Mouse (Mus musculus) megakaryocyte, adult 5-6 weeks (primary cell): ENCODE results near the gene Hrh1. TPM values are rescaled to one million over a fixed set of nuclear protein-coding genes. Genes with fewer than 3 reads are reported as not detected.
"Not testable (repeated sequence)": the region's sequence is repeated elsewhere in the genome, so short reads cannot be mapped to it uniquely, and the experiment has no call there.

Source experiments
- ATAC-seq: 2 replicates; pipeline ENCODE4 v1.8.0; 2016; ENCODE audit warnings: mild to moderate bottlenecking, inconsistent platforms; ENCODE audit not compliant: poor library complexity, severe bottlenecking
- total RNA-seq, 2 experiments: library from RNA; stranded (forward) in 1 of 2; stranded (reverse) in 1 of 2; fragments of 153-499, 151-499 nt in 1 of 2; fragments of 221-1000, 200-1000 nt in 1 of 2; gene quantifications; 2 replicates each; pipeline versions ENCODE4 v1.2.3 to v1.2.4; 2015 to 2017

The Hrh1 gene
- total RNA-seq, 2 experiments from 2014 or later: 0.78 to 1.1 TPM

DNA sequence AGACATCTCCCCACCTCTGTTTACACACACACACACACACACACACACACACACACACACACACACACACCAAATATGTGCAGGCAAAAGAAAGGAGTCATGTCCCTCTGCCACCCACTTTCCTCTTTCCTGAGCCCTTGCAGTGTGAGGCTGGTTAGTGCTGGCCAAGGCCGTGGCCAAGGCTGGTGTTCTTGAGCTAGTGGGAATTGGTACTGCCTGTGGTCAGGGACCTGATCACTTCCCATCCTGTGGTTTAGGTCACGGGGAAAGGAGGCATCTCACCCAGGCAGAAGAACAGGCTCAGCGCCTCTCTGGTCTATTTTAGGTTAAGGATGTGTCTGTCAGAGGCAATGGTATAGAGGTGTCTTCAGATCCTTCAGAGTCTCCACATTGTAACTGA, 59.6 kb downstream of the Hrh1 start:
- peak; percentile 45 for ATAC-seq

DNA sequence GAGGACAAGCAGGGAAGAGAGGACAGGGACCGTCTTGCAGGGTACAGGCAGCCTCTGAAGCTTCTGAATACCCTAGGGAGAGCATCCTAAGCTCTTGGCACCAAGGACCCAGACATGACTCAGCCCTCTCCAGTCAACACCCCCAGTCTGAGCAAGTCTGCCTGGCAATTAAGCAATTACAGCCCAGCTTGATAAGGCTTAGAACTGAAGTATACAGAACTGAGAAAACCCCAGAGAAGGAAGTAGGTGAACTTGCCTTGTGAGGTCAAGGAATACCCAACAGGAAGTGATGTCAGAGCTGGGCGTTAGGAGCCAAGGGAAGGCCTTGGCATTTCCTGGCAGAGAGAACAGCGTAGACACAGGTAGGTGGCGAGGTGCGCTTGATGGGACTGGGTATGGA, 60.5 kb downstream of the Hrh1 start:
- peak; percentile 85 for ATAC-seq

DNA sequence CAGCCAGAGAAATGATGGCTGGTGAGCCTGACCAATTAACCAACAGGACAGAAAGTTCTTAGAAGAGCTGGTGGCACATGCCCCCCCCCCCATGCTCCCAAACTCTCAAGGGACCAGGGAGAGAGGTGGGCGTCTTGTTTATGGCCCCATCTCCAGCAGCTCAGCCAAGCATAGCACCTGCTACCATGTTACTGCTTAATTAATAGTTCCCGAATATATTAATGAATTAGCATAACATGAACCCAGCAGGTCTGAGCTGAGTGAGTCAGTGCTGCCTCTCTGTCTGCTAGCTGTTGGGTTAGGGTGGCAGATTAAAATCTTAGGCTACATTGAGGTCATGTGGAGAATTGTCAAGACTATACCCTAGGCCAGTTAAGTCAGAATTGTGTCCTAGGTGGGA, 62.2 kb downstream of the Hrh1 start:
- no peak for ATAC-seq

GRCm38 (mm10) chr6:114461536-114461935, 63.8 kb downstream of the Hrh1 start:
- no peak for ATAC-seq

DNA sequence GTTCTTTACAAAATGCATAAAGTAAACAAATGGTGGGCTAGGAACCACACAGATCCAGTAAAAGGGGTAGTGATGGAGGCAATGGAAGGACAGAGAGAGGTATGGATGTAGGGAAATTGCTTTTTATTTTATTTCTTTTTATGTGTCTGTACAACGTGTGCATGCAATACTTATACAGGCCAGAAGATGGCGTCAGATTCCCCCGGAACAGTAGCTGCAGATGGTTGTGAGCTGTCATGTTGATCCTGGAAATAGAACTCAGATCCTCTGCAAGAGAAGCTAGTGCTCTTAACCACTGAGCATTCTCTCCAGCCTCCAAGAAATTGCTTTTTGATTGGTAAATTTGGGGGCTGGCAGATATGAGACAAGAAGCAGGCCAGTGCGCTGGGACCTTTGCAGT, 65.0 kb downstream of the Hrh1 start:
- ATAC-seq: no peak

GRCm38 (mm10) chr6:114473541-114473940, 75.8 kb downstream of the Hrh1 start:
- no peak for ATAC-seq

- no peak for ATAC-seq
These were observed 76.3 kb downstream of the Hrh1 start for GRCm38 (mm10) chr6:114474059-114474458.

DNA sequence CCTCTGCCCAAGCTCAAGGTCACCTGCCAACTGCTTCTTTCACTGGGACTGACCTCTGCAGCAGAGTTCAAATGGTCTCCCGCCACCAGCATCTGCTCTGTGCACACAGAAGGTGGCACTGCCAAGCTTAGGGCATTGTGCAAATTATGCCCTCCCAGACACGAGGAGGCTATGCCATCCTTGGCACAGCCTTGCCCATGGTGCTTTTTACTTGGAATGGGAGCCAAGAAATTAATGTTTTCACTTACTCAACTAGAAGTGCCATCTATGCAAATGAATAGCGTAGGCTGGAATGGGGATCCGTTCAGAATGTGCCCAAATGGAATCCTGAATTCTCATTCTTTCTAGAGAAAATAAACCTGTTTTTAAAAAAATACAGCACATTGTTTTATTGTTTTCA, 77.2 kb downstream of the Hrh1 start:
- no peak for ATAC-seq

DNA sequence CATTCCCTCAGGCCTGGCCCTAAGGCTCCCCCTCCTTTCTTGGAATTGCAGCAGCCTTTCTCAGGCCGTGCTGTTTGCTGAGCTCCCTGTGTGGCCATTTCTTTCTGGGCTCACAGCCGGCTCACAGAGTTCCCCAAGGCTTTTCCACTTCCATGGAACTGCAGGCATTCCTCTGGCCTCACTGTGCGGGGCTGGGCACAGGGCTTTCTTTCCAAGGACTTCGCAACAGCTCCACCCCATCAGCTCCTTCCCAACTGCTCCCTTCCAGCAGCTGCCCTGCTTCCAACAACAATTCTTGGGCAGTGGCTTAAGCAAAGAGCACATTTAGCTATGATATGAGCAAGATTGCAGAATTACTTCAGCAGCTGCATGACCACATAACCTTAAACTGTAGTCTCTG, 81.0 kb downstream of the Hrh1 start:
- no peak for ATAC-seq

DNA sequence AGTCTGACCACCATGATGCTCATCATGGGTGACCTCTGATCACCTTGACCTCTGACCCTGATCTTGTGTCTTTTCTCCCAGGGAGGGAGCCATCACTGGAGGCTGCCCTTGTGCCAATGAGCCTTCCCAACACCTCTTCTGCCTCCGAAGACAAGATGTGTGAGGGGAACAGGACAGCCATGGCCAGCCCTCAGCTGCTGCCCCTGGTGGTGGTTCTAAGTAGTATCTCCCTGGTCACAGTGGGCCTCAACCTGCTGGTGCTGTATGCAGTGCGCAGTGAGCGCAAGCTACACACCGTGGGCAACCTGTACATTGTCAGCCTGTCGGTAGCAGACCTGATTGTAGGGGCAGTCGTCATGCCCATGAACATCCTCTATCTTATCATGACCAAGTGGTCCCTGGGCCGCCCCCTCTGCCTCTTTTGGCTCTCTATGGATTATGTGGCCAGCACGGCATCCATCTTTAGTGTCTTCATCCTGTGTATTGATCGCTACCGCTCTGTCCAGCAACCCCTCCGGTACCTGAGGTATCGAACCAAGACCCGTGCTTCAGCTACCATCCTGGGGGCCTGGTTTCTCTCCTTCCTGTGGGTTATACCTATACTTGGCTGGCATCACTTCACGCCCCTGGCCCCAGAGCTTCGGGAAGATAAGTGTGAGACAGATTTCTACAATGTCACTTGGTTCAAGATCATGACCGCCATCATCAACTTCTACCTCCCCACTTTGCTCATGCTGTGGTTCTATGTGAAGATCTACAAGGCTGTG, 82.1 kb downstream of the Hrh1 start:
- no peak for ATAC-seq

DNA sequence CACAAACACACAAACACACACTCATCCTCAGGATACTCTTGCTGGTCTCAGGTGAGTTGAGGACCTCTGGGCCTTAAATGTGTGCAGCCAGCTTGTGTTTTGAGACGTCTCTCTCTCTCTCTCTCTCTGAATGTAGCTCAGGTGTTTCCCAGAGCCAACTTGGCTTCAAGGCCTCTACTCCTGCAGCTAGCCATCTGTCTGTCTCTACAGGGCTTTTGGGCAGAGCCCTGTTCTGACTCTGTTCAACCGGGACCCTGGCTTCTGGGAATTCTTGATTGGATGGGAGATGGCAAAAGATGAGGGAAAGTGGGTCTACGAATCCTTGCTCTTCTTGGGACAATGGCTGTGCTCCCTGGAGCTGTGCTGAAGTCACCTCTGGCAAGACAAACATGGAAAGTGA, 91.6 kb downstream of the Hrh1 start:
- no peak for ATAC-seq

DNA sequence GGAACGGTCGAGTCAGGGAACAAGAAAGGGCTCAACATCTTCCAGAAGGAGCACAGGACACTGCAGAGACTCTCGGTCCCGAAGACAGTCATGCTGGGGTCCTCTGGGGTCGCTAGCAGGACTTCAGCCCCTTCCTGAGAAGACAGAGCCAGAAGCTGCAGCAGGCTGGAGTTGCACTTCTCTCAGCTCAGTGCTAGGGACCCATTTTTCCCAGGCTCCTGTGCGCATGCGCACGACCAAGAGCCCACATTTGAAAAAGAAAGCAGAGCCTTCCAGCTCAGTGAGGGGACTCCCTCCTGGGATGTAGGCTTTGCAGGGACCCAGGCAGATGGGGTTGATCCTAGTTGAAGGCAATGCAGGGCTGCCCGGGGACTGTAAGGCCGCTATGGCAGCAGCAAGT, 94.9 kb downstream of the Hrh1 start:
- not testable (repeated sequence) for ATAC-seq

GRCm38 (mm10) chr6:114494987-114495386, 97.3 kb downstream of the Hrh1 start:
- not testable (repeated sequence) for ATAC-seq

DNA sequence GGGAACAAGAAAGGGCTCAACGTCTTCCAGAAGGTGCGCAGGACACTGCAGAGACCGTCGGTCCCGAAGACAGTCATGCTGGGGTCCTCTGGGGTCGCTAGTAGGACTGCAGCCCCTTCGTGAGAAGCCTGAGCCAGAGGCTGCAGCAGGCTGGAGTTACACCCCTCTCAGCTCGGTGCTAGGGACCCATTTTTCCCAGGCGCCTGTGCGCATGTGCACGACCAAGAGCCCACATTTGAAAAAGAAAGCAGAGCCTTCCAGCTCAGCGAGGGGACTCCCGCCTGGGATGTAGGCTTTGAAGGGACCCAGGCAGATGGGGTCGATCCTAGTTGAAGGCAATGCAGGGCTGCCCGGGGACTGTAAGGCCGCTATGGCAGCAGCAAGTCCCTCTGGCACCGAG, 116.3 kb downstream of the Hrh1 start:
- ATAC-seq: not testable (repeated sequence)

DNA sequence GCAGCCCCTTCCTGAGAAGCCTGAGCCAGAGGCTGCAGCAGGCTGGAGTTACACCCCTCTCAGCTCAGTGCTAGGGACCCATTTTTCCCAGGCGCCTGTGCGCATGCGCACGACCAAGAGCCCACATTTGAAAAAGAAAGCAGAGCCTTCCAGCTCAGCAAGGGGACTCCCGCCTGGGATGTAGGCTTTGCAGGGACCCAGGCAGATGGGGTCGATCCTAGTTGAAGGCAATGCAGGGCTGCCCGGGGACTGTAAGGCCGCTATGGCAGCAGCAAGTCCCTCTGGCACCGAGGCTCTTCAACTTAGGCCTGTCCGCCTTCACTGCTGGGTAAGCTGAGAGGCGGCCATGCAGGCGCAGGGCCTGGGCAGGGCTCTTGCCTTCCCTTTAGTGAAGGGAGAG, 131.0 kb downstream of the Hrh1 start:
- not testable (repeated sequence) for ATAC-seq

Other genes with a start within 250 kb of the Hrh1 start
- not detected in 2 replicates for gene Slc6a1, start 115.3 kb upstream of the Hrh1 start, total RNA-seq (2015)
- gene Slc6a1, start 115.3 kb upstream of the Hrh1 start, total RNA-seq (2017): not detected in 2 replicates
- 42.2 and 46.8 TPM in 2 replicates for gene Atg7, start 245.2 kb downstream of the Hrh1 start, total RNA-seq (2015)
- 52.0 and 57.9 TPM in 2 replicates for gene Atg7, start 245.2 kb downstream of the Hrh1 start, total RNA-seq (2017)